Mouse (Mus musculus): ENCODE data around the gene Khk. TPM values are rescaled to one million over a fixed set of nuclear protein-coding genes. Genes with fewer than 3 reads are reported as not detected.
"Not testable (repeated sequence)": the region's sequence is repeated elsewhere in the genome, so short reads cannot be mapped to it uniquely, and the experiment has no call there.

The Khk gene
- 5.6 TPM in 2 replicates for polyA plus RNA-seq (2016; fragmentation: Nextera tagmentation; extraction: Ambion mirVana)

GRCm38 (mm10) chr5:30921256-30922033 is at the start of gene Khk:
Gene Khk (plus strand): TSS chr5:30921431.
- H3K27ac ChIP-seq (replicated peaks), result peak within 1 kb of the TSS; percentile 58
- H3K27me3 ChIP-seq, result peaks cover 35% of the 10 kb centered on the region
- peaks cover 21% of the 10 kb centered on the region for H3K4me1 ChIP-seq
- H3K9ac ChIP-seq (replicated peaks), result peak within 1 kb of the TSS; percentile 61
- peak within 1 kb of the TSS; percentile 70 for H3K4me2 ChIP-seq (replicated peaks)
- peak; percentile 81 for ATAC-seq (ENCODE audit: low FRiP score, low read depth)
- H3K36me3 ChIP-seq, result 0 out of 2 replicates have a peak, but pooled peaks cover 2% of the 10 kb centered on the region
- peak within 1 kb of the TSS; percentile 46 for H3K4me3 ChIP-seq
- H3K9me3 ChIP-seq, result no peaks in the 10 kb centered on the region
- WGBS, result under 1% methylated on average over 39 of the region's 40 CpGs

- WGBS, result 95% methylated on average over 9 of the region's 9 CpGs
- H3K4me2 ChIP-seq (replicated peaks), result no peak overlapping the region
Observed at GRCm38 (mm10) chr5:30872574-30872973, 48.7 kb upstream of the Khk start.

GRCm38 (mm10) chr5:30874365-30874764 is 46.9 kb upstream of the Khk start:
- no peaks in the 10 kb centered on the region for H3K27me3 ChIP-seq
- no peak overlapping the region for H3K4me3 ChIP-seq
- H3K9me3 ChIP-seq, result no peaks in the 10 kb centered on the region
- H3K4me2 ChIP-seq (replicated peaks), result no peak overlapping the region
- no peak overlapping the region for H3K9ac ChIP-seq (replicated peaks)
- 91% methylated on average over 7 of the region's 7 CpGs for WGBS
- peaks cover 75% of the 10 kb centered on the region for H3K36me3 ChIP-seq
- no peak for ATAC-seq (ENCODE audit: low FRiP score, low read depth)
- no peak overlapping the region for H3K27ac ChIP-seq (replicated peaks)
- peaks cover 10% of the 10 kb centered on the region for H3K4me1 ChIP-seq

More at GRCm38 (mm10) chr5:30872574-30872973, 48.7 kb upstream of the Khk start:
- Histone ChIP-seq H3K4me1 (peaks cover 13% of the 10 kb centered on the region), H3K27ac (replicated peaks) (no peak overlapping the region), H3K27me3 (no peaks in the 10 kb centered on the region), H3K9me3 (no peaks in the 10 kb centered on the region), H3K9ac (replicated peaks) (no peak overlapping the region), H3K4me3 (no peak overlapping the region), H3K36me3 (peaks cover 69% of the 10 kb centered on the region)
- ATAC-seq (ENCODE audit: low FRiP score, low read depth), result no peak

- no peak overlapping the region for H3K4me3 ChIP-seq
- WGBS, result 72% methylated on average over 6 of the region's 6 CpGs
- ATAC-seq (ENCODE audit: low FRiP score, low read depth), result no peak
- no peaks in the 10 kb centered on the region for H3K4me1 ChIP-seq
- no peaks in the 10 kb centered on the region for H3K27me3 ChIP-seq
- no peak overlapping the region for H3K27ac ChIP-seq (replicated peaks)
- no peak overlapping the region for H3K9ac ChIP-seq (replicated peaks)
- H3K4me2 ChIP-seq (replicated peaks), result no peak overlapping the region
- H3K36me3 ChIP-seq, result peaks cover 45% of the 10 kb centered on the region
- H3K9me3 ChIP-seq, result no peaks in the 10 kb centered on the region
Observed at GRCm38 (mm10) chr5:30878616-30879015, 42.6 kb upstream of the Khk start.

GRCm38 (mm10) chr5:30879347-30879943 is 41.8 kb upstream of the Khk start:
- peaks cover 37% of the 10 kb centered on the region for H3K36me3 ChIP-seq
- H3K27ac ChIP-seq (replicated peaks), result no peak overlapping the region
- H3K4me3 ChIP-seq, result no peak overlapping the region
- no peak overlapping the region for H3K4me2 ChIP-seq (replicated peaks)
- no peak for ATAC-seq (ENCODE audit: low FRiP score, low read depth)
- H3K9ac ChIP-seq (replicated peaks), result no peak overlapping the region
- WGBS, result 79% methylated on average over 5 of the region's 5 CpGs
- no peaks in the 10 kb centered on the region for H3K9me3 ChIP-seq
- no peaks in the 10 kb centered on the region for H3K27me3 ChIP-seq
- H3K4me1 ChIP-seq, result no peaks in the 10 kb centered on the region

- ATAC-seq (ENCODE audit: low FRiP score, low read depth), result not testable (repeated sequence)
Observed at GRCm38 (mm10) chr5:30881839-30882238, 39.4 kb upstream of the Khk start.

GRCm38 (mm10) chr5:30886209-30886608 is 35.0 kb upstream of the Khk start:
- peaks cover 8% of the 10 kb centered on the region for H3K36me3 ChIP-seq
- H3K4me2 ChIP-seq (replicated peaks), result peak overlapping the region; percentile 67; the same call in 1 of the 2 replicates
- H3K4me1 ChIP-seq, result peaks cover 17% of the 10 kb centered on the region
- H3K27ac ChIP-seq (replicated peaks), result no peak overlapping the region
- H3K9me3 ChIP-seq, result no peaks in the 10 kb centered on the region
- H3K4me3 ChIP-seq, result no peak overlapping the region
- 50% methylated on average over 4 of the region's 4 CpGs for WGBS
- ATAC-seq (ENCODE audit: low FRiP score, low read depth), result no peak
- no peak overlapping the region for H3K9ac ChIP-seq (replicated peaks)
- H3K27me3 ChIP-seq, result no peaks in the 10 kb centered on the region

More at GRCm38 (mm10) chr5:30881839-30882238, 39.4 kb upstream of the Khk start:
- not testable (repeated sequence) for H3K27ac ChIP-seq (replicated peaks); H3K4me2 ChIP-seq (replicated peaks); H3K27me3 ChIP-seq; H3K4me3 ChIP-seq; H3K4me1 ChIP-seq; H3K9ac ChIP-seq (replicated peaks); H3K9me3 ChIP-seq
- WGBS, result 89% methylated on average over 4 of the region's 4 CpGs
- H3K36me3 ChIP-seq, result peaks cover 13% of the 10 kb centered on the region

- H3K4me1 ChIP-seq, result peaks cover 17% of the 10 kb centered on the region
- peaks cover 13% of the 10 kb centered on the region for H3K36me3 ChIP-seq
- H3K27me3 ChIP-seq, result no peaks in the 10 kb centered on the region
- H3K9ac ChIP-seq (replicated peaks), result peak overlapping the region; percentile 73
- H3K27ac ChIP-seq (replicated peaks), result peak overlapping the region; percentile 96
- no peaks in the 10 kb centered on the region for H3K9me3 ChIP-seq
- peak overlapping the region; percentile 78 for H3K4me3 ChIP-seq
- H3K4me2 ChIP-seq (replicated peaks), result peak overlapping the region; percentile 67
- no peak for ATAC-seq (ENCODE audit: low FRiP score, low read depth)
- 31% methylated on average over 5 of the region's 5 CpGs for WGBS
Observed at GRCm38 (mm10) chr5:30886731-30887130, 34.5 kb upstream of the Khk start.

GRCm38 (mm10) chr5:30887331-30887761 is 33.9 kb upstream of the Khk start:
- no peaks in the 10 kb centered on the region for H3K9me3 ChIP-seq
- peak; percentile 62 for ATAC-seq (ENCODE audit: low FRiP score, low read depth)
- no peaks in the 10 kb centered on the region for H3K27me3 ChIP-seq
- peak overlapping the region; percentile 67 for H3K4me2 ChIP-seq (replicated peaks)
- peak overlapping the region; percentile 78 for H3K4me3 ChIP-seq
- H3K4me1 ChIP-seq, result peaks cover 17% of the 10 kb centered on the region
- H3K9ac ChIP-seq (replicated peaks), result peak overlapping the region; percentile 73
- H3K36me3 ChIP-seq, result peaks cover 19% of the 10 kb centered on the region
- under 1% methylated on average over 19 of the region's 19 CpGs for WGBS
- H3K27ac ChIP-seq (replicated peaks), result peak overlapping the region; percentile 96

- H3K36me3 ChIP-seq, result peaks cover 25% of the 10 kb centered on the region
- H3K27ac ChIP-seq (replicated peaks), result peak overlapping the region; percentile 96
- no peaks in the 10 kb centered on the region for H3K27me3 ChIP-seq
- WGBS, result under 1% methylated on average over 28 of the region's 28 CpGs
- ATAC-seq (ENCODE audit: low FRiP score, low read depth), result peak; percentile 81
- H3K4me3 ChIP-seq, result peak overlapping the region; percentile 78
- H3K4me2 ChIP-seq (replicated peaks), result peak overlapping the region; percentile 67
- peaks cover 17% of the 10 kb centered on the region for H3K4me1 ChIP-seq
- H3K9me3 ChIP-seq, result no peaks in the 10 kb centered on the region
- H3K9ac ChIP-seq (replicated peaks), result peak overlapping the region; percentile 73
Observed at GRCm38 (mm10) chr5:30887858-30888336, 33.3 kb upstream of the Khk start.

- Histone ChIP-seq H3K9me3 (no peaks in the 10 kb centered on the region), H3K27ac (replicated peaks) (peak within 1 kb of the TSS; percentile 96), H3K4me1 (peaks cover 17% of the 10 kb centered on the region), H3K4me3 (peak within 1 kb of the TSS; percentile 78), H3K4me2 (replicated peaks) (peak within 1 kb of the TSS; percentile 67), H3K27me3 (no peaks in the 10 kb centered on the region), H3K36me3 (peaks cover 31% of the 10 kb centered on the region), H3K9ac (replicated peaks) (peak within 1 kb of the TSS; percentile 92)
- ATAC-seq (ENCODE audit: low FRiP score, low read depth), result peak; percentile 91
- under 1% methylated on average over 41 of the region's 42 CpGs for WGBS
Observed at GRCm38 (mm10) chr5:30888337-30889087, 32.7 kb upstream of the Khk start, which contains the start of gene Agbl5. Gene Agbl5 (plus strand): TSS chr5:30888694.

Data from midbrain, embryonic 12.5 days (tissue).